Mouse (Mus musculus): Measurements from ENCODE around the gene Krt42.
"Not testable (repeated sequence)": the region's sequence is repeated elsewhere in the genome, so short reads cannot be mapped to it uniquely, and the experiment has no call there.

Krt42 gene

GRCm38 (mm10) chr11:100269821-100270332 is at the start of gene Krt42:
Gene Krt42 (minus strand): TSS chr11:100269871.
- DNase-seq (ENCODE audit: extremely low read depth, low read depth, low spot score), result no peak

GRCm38 (mm10) chr11:100318529-100319451 is 49.1 kb upstream of the Krt42 start:
- no peak for DNase-seq (ENCODE audit: extremely low read depth, low read depth, low spot score)

GRCm38 (mm10) chr11:100317826-100318380 is 48.2 kb upstream of the Krt42 start:
- DNase-seq (ENCODE audit: extremely low read depth, low read depth, low spot score), result no peak

DNA sequence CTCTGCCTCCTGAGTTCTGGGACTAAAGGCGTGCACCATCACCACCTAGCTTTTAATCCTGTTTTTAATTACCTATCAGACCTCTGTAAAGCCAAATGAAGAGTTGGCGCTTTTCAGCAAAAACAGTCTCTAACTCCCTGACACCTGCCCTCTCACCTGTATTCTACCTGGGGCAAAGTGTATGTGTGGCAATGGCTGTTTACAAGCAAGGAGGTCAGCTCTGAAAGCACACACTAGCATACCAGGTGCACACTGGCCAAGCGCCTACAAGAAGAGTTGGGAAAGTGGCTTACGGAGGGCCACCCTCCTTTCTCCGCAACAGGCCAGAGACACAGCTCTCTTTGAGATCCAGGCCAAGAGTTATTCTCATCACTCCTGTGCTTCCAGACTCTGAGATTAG is 45.8 kb upstream of the Krt42 start:
- DNase-seq (ENCODE audit: extremely low read depth, low read depth, low spot score), result no peak

GRCm38 (mm10) chr11:100313424-100313823 is 43.8 kb upstream of the Krt42 start:
- DNase-seq (ENCODE audit: extremely low read depth, low read depth, low spot score), result no peak

GRCm38 (mm10) chr11:100312096-100312679 is 42.5 kb upstream of the Krt42 start:
- DNase-seq (ENCODE audit: extremely low read depth, low read depth, low spot score), result no peak

GRCm38 (mm10) chr11:100311656-100312055 is 42.0 kb upstream of the Krt42 start:
- no peak for DNase-seq (ENCODE audit: extremely low read depth, low read depth, low spot score)

DNA sequence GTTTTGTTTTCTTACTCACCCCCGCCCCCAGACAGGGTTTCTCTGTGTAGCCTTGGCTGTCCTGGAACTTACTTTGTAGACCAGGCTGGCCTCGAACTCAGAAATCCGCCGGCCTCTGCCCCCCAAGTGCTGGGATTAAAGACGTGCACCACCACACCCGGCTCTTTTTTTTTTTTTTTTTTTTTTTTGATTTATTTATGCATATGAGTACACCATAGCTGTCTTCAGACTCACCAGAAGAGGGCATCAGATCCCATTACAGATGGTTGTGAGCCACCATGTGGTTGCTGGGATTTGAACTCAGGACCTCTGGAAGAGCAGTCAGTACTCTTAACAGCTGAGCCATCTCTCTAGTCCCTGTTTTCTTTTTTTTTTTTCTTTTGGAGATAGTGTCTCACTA is 39.0 kb upstream of the Krt42 start:
- DNase-seq (ENCODE audit: extremely low read depth, low read depth, low spot score), result not testable (repeated sequence)

GRCm38 (mm10) chr11:100307900-100308299 is 38.2 kb upstream of the Krt42 start:
- DNase-seq (ENCODE audit: extremely low read depth, low read depth, low spot score), result no peak

GRCm38 (mm10) chr11:100301292-100301691 is 31.6 kb upstream of the Krt42 start:
- no peak for DNase-seq (ENCODE audit: extremely low read depth, low read depth, low spot score)

- no peak for DNase-seq (ENCODE audit: extremely low read depth, low read depth, low spot score)
Observed at GRCm38 (mm10) chr11:100300293-100300692, 30.6 kb upstream of the Krt42 start.

- no peak for DNase-seq (ENCODE audit: extremely low read depth, low read depth, low spot score)
Observed at GRCm38 (mm10) chr11:100298274-100299036, 28.8 kb upstream of the Krt42 start.

GRCm38 (mm10) chr11:100297801-100298200 is 28.1 kb upstream of the Krt42 start:
- no peak for DNase-seq (ENCODE audit: extremely low read depth, low read depth, low spot score)

DNA sequence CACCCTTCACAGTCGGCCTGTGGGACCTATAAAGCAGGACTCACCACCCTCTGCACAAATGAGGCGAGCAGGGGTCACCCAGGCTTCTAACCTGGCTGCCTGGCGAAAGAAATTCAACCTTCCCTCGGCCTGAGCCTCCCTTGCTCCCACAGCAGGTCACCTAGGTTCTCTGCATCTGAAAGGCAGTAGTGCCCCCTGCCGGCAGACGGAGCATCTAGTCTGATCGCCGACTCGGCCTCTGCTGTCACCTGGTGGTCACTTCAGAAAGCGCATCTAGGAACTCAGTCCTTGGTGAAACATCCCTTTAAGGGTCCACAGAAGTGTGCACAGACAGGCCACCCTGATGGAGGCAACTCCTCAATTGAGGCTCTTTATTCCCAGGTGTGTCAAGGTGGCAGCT is 25.6 kb upstream of the Krt42 start:
- no peak for DNase-seq (ENCODE audit: extremely low read depth, low read depth, low spot score)

- no peak for DNase-seq (ENCODE audit: extremely low read depth, low read depth, low spot score)
Observed at GRCm38 (mm10) chr11:100292884-100293283, 23.2 kb upstream of the Krt42 start.

DNA sequence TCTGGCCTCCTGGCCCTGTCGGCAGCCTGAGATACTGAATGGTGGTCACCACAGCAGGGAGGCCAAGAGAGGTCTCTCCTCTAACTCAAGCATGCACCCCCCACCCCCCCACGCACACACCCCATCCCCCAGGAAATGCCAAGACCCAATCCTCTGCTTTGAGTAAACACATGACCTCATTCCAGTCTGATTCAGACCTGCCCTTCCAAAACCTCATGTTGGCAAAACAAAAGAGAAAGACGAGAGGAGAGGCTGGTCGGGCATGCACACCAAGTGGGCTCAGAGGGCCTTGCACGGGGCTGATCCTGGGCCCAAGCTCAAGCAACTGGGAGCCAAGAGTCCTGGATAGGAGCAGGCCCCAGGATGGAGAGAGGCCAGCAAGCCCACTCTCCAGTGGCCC is 20.6 kb upstream of the Krt42 start:
- DNase-seq (ENCODE audit: extremely low read depth, low read depth, low spot score), result no peak

- peak; percentile 92 for DNase-seq (ENCODE audit: extremely low read depth, low read depth, low spot score)
Observed at GRCm38 (mm10) chr11:100288942-100289341, 19.3 kb upstream of the Krt42 start.

DNA sequence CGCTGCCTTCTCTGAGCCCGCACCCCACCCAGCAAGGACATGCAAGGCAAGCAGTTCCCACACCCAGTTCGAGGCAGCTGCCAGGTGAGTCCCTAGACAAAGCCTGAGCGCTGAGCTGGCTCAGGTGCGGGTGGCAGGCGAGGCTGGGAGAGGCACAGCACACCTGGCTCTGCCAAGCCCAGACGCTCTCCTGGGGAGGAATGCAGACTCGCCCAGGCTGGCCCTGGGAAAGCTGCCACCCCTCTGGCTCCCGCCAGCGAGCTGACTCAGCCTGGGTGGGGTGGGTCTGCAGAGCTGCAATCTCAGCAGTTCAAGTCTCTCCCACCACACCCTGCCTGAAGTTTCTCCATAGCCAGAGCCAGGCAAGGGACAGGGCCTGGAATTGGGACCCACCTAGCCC is 17.4 kb upstream of the Krt42 start:
- DNase-seq (ENCODE audit: extremely low read depth, low read depth, low spot score), result peak; percentile 92

- DNase-seq (ENCODE audit: extremely low read depth, low read depth, low spot score), result no peak
Observed at GRCm38 (mm10) chr11:100284988-100285387, 15.3 kb upstream of the Krt42 start.

DNA sequence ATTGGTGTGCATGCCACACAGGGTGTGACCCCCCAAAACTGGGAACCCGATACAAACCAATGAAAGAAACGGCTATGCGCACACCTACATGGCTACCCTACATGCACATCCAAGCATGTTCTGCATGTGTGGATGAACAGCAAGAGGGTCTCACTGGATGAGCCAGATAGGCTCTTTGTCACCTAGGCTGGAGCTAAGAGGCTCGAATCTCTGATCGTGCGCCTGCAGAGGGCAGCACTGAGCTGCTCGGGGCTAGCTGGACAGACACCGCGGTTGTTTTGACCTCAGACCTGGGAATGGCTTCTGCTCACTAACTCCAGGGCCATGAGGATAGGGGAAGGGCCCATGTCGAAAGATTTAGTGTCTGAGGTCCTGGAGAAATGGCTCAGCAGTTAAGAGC is 12.9 kb upstream of the Krt42 start:
- DNase-seq (ENCODE audit: extremely low read depth, low read depth, low spot score), result no peak

All from fat pad, adult 2 months (tissue).